Mouse (Mus musculus) liver, embryonic 14.5 days (tissue): ENCODE results near the gene Gm45015.

Experiments used
- CTCF ChIP-seq: IDR thresholded peaks from 2 replicates; pipeline ENCODE4 v1.5.1; 2016; ENCODE audit warnings: antibody characterized with exemption, low read depth, control low read depth
- EP300 ChIP-seq: IDR thresholded peaks from 2 replicates; pipeline ENCODE4 v1.6.1; 2016; ENCODE audit warnings: antibody characterized with exemption, low read depth

DNA sequence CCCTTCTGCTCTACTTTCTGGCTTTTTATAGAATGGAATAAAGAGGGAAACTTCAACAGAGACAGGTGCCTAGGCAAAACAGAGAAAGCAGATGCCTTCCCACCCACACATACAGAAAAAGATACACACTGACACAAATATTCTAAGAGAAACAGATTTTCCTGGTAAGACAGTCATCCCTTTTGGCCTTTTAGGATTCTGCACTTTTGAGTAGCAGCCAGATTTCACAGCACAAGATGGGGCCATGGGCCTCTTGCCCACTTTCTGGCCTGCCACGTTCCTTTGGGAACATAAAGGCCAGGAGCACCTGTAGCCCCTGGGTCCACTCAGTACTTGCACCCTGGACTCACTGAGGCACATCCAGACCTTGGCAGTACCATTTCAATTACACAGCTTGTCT lies 7.7 kb upstream of the Gm45015 start:
- TF ChIP-seq CTCF (no peak), EP300 (no peak)
